Mouse (Mus musculus): Measurements from ENCODE around the gene Snx13.

Snx13 gene

GRCm38 (mm10) chr12:35192426-35192769 lies 145.4 kb downstream of the Snx13 start:
- no peak for DNase-seq
